Mouse (Mus musculus) WW6 (cell line): Measurements from ENCODE around the gene Pitpna.

Experiments
- DNase-seq: peaks from one replicate; pipeline ENCODE4 v3.0.0-alpha.2; 2013; ENCODE audit warnings: low read depth, low spot score

The Pitpna gene

GRCm38 (mm10) chr11:75563851-75564548, 23.9 kb upstream of the Pitpna start:
- DNase-seq: no peak

DNA sequence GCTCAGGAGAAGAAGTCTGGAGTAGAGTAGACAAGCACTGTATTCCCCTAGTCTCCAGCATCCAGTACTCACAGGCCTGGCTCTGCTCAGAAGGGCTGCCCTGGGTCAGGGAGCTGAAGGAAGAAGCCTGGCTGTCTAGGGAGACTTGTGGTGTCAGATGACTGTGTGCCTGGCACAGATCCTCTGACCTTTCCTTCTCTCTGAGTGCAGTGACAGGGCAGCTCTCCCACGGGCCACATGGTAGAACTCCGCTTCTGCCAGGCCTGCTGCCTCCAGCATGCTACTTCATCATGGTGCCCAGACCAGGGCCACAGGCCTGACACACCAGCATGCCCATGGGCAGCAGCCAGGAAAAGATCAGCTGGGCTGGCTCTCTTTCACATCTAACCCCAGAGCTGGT, 22.0 kb upstream of the Pitpna start:
- no peak for DNase-seq

DNA sequence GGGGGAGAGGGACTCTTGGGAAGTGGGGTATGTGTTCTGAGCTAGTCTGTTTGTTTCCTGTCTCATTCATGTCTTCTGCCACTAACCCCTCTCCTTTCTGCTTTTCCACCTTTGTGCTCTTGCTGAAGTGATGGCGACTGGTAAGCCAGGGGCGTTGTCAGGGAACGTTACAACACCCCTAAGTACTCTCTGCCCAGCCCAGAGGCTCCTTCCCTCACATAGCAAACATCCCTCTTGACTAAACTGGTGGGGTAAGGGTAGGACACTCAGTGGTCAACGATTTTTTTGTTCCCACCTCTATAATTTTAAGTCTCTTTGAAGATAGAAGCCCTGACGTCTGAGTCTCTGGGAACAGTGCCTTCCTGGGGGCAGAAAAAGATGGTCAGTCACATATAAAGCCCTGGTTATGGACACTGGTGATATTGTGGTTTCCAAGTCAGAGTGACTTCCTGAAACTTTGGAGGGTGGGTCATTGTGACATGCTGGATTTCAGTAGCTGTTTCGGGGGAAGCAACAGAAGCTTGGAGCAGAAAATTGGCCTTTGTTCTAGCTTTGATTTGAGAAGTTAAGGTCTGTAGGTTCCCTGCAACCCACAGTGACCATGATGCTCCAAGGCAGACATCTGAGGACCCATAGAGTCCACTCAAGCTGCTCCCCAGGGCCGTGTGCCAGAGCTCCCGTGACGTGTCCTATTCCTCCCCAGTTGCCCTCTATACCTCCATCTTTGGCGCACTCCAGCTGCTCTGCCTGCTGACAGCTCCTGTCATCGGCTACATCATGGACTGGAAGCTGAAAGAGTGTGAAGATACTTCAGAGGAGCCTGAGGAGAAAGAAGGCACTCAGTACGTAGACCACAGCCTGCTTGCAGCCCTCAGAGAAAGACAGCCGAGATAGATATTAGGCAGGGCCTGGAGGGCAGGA, 21.4 kb upstream of the Pitpna start:
- no peak for DNase-seq

DNA sequence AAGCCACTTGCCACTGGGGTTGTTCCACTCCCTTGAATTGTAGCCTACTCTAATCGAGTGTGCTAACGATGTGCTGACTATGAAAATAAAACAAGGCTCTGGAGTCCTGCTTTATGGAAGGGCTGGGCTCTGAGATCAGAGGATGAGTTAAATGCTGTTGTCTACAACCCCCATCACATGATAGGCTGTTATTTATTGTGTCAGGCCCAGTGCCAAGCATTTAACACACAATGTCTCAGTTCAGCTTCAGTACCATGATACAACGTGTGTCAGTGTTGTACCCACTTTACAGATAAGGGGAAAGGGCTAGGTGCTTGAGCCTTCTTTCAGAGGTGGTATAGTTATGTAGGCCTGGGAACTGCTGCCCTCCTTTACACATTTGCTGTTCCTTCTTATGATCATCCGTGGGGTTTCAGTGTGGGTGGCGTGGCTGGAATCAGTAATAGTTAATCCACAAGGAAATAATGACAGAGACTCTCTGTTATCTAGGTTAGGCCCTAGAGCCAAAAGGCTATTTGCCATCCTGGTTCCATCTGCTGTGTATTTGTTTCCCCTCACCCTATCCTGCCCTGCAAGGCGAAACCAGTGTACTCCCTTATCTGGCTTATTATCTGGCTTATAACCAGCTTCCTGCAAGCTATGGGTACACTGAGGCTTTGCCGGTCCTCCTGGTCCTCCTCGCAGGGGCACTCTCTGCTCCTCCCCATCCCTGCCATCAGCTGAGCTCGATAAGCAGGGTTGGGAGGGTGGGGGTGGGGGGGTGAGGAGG, 20.4 kb upstream of the Pitpna start:
- no peak for DNase-seq

DNA sequence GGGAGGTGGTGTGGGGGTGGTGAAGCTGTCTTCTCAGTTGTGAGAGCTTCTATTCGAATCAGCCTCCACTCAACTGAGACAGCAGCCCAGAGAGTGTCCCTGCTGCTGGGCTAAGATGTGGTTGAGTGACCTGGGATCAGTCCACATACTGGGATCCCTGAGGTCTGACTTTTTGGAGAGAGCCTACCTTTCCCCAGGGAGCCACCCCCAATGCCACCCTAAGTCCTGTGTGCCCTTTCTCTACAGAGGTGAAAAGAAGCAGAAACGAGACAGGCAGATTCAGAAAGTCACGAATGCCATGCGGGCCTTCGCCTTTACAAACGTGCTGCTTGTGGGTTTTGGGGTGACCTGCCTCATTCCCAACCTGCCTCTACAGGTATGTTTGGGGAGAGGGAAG, 19.8 kb upstream of the Pitpna start:
- DNase-seq: no peak

DNA sequence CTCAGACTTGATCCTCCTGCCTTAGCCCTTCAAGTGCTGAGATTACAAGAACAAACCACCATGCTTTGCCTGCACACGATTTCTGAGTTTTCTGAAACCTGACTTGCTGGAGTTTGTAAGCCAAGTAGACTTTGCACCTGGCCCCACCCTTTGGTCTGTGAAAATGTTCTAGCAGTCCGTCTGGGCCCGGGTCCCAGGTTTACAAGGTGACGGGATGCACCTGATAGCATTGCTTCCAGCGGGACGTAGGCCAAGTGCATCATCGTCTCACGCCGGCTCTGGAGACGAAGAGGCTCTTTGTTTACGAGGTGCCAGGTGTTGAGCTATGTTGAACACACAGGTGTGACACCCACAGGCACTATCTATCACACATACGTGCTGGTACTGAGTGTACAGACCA, 18.9 kb upstream of the Pitpna start:
- DNase-seq: no peak

DNA sequence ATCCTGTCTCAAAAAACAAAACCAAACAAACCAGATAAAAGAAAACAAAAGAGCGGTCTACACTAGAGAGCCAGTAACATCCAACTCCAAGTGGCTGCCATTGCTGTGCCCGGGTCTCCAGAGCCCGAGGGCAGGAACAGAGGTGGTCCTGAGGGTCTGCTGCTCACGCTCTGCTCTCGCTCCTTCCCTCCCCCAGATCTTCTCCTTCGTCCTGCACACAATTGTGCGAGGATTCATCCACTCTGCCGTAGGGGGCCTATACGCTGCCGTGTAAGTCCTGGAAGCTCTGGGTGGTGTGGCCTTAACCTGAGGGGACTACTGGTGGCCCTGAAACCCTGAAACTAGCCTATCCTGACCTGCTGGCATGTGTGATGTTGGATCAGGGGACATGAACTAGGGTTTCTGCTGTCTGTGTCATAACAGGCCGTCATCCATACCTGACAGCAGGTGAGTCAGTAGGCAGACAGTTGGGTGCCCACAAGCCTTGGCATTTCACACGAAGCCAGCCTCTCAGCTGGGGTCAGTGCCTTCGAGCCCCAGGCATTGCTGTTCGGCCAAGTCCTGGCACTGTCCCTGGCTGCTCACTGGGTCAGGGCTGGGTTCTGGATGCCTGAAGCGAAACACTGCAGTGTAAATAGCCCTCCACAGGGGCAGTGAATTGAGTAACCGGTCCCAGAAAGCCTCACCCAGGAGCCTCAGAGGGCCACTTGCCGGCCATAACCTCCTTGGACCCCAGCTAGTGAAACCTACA, 17.3 kb upstream of the Pitpna start:
- no peak for DNase-seq

DNA sequence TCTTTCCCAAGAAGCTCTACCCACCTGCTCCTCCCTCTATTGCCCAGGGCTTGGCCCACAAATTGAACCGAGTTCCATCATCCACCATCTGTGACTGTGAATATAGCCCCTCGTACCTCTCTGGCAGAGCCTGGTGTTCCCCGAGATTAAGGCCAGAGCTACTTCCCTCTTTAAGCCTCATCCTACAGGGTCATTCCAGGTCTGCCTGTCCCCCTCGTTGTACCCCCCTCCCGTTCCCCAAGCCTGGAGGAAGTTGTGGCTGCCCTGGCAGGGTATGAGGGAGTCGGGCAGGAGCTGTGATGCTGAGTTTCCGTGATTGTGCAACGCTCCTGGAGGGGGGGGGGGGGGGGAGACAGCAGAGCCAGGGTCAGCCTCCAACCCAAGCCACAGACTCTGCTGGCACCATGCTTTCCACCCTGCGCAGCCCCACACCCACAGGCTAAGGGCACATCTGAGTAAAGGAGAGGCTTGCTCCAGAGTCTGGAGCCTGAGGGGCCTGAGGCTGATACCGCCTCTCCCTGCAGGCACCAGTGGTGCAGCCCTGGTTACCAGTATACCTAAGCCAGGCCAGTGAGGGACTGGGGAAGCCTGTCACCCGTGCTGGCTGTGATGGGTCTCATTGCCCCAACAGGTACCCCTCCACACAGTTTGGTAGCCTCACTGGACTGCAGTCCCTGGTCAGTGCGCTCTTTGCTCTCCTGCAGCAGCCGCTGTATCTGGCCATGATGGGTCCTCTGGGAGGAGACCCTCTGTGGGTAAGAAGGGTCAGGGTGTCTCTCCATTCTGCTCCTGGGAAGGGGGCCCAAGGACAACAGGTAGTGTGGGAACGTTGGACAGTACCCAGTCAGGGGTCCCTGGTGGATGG, 16.5 kb upstream of the Pitpna start:
- no peak for DNase-seq

DNA sequence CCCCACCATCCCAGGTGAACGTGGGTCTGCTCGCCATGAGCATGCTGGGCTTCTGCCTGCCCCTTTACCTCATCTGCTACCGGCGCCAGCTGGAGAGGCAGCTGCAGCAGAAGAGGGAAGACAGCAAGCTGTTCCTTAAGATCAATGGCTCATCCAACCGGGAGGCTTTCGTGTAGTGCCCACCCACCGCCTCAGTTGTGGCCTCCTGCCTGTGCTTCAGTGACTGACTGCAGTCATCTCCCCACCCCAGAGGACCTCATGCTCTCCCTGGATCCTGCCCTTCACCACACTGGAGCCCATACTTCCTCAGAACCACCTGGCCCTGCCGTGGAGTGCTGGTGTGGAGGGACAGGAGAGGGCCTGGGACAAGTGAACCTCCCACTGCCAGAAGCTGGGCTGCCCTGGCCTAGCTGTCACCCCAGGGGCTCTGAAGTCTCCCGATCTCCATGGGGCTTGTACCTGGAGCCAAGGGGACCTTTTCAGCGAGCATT, 15.6 kb upstream of the Pitpna start:
- DNase-seq: no peak

- DNase-seq: peak; percentile 76
These were observed 14.8 kb upstream of the Pitpna start for GRCm38 (mm10) chr11:75572854-75573650.

DNA sequence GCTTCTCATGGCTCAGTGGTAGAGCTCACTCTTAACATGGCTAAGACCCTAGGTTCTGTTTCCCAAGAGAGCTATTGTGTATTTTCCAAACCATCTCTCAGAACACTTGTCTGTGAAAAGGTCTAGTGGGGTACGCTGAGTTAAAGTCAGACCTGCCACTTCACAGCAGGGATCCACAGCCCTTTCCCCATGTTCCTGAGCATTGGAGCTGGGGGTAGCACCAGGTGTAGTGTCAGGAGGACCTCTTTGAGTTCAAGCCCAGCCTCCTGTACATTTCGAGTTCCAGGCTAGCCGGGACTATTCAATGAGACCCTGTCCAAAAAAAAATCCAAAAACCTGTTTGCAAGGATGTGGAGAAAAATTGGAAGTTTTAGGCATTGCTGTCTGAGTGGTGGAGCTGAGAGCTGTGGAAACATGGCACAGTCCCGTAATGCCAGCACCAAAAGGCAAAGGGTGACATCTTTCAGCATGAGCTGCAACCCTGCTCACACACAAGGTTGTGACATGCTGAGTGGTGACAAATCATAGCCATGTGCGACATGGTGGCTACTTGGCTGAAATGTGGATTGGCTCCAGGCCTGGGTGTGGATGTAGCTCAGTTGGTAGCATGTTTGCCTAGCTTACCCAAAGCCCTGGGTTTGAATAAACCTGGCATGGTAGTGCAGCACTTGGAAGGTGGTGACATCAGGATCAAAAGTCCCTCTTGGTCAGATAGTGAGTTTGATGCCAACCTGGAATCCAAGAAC, 13.3 kb upstream of the Pitpna start:
- DNase-seq: no peak

GRCm38 (mm10) chr11:75575560-75576123, 12.3 kb upstream of the Pitpna start:
- no peak for DNase-seq

- no peak for DNase-seq
These were observed 9.3 kb upstream of the Pitpna start for GRCm38 (mm10) chr11:75578609-75579008.

DNA sequence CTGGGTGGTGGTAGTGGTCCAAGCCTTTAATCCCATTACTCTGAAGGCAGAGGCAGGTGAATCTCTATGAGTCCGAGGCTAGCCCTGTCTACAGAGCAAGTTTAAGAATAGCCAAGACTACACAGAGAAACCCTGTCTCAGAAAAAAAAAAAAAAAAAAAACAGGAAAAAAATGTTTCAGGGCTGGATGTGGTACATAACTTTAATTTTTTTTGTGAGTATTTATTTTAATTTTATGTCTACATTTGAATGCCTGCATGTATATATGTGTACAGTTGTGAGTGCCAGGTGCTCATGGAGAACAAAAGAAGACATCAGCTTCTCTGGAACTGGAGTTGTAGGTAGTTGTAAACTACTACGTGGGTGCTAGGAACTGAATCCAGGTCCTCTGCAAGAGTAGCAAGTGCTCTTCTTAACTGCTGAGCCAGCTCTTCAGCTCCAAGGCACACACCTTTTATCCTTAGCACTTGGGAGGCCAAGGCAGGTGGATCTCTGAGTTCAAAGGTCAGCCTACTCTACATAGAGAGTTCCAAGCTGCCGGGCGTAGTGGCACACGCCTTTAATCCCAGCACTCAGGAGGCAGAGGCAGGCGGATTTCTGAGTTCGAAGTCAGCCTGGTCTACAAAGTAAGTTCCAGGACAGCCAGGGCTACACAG, 6.3 kb upstream of the Pitpna start:
- no peak for DNase-seq

- no peak for DNase-seq
These were observed 4.4 kb upstream of the Pitpna start for GRCm38 (mm10) chr11:75583521-75583920.

GRCm38 (mm10) chr11:75585061-75585460, 2.8 kb upstream of the Pitpna start:
- DNase-seq: no peak

- no peak for DNase-seq
These were observed 1.9 kb upstream of the Pitpna start for GRCm38 (mm10) chr11:75585978-75586377.

DNA sequence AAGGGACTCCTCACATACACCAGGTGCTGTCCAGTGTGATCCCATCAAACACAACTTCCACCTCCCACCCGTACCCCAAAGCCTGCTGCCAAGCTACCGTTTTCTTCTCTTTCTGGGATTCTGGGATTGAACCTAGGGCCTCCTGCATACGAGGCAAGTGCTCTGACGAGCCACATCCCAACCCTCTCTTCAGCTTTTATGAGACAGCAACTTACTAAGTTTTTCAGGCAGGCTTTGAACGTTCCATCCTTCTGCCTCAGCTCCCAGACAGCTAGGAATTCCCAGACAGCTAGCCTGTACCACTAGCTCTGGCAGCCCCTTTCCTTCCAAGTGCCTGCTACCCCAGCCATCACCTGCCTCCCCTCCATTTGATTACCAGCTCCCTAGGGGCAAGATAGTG, 934 bp upstream of the Pitpna start:
- no peak for DNase-seq
